Mouse (Mus musculus) G1E (cell line): Measurements from ENCODE around the gene Pdzd9.

Experiments
- CTCF ChIP-seq: IDR thresholded peaks from 2 replicates; pipeline ENCODE4 v1.5.1; 2012; ENCODE audit warnings: low read depth, low read length, inconsistent platforms, mixed read lengths
- GATA1 ChIP-seq: IDR thresholded peaks from 2 replicates; pipeline ENCODE4 v1.6.1; 2012; ENCODE audit warnings: borderline replicate concordance, low read length, inconsistent platforms, mixed read lengths
- GATA2 ChIP-seq: IDR thresholded peaks from 2 replicates; pipeline ENCODE4 v1.6.1; 2012; ENCODE audit warnings: low read depth, low read length, inconsistent platforms, borderline replicate concordance
- POLR2AphosphoS5 ChIP-seq: IDR thresholded peaks from 2 replicates; pipeline ENCODE4 v1.6.1; 2012; ENCODE audit warnings: low read depth, low read length, inconsistent platforms; ENCODE audit not compliant: insufficient replicate concordance

DNA sequence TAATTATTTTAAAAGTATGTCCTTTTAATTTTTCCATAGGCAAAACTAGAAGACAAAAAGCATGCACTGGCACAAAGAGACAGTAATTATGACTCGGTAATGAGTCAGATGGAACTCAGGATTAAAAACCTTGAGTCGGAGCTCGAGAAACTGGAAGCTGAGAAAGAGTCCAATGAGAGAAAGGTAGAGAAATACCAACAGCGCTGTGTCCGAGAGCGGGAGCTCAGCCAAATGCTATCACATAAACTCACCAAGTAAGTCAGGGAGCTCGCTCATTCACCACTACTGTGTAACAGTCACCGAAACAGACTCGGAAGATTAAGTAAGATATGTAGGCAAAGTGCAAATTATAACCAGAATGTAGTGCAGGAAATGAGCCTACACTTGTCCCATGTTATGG lies 49.3 kb downstream of the Pdzd9 start:
- TF ChIP-seq CTCF (no peak), GATA1 (no peak), POLR2AphosphoS5 (no peak), GATA2 (no peak)
